Mouse (Mus musculus) left cerebral cortex, postnatal 25 days (tissue): ENCODE results near the gene Cdkn2d. TPM values are rescaled to one million over a fixed set of nuclear protein-coding genes. Genes with fewer than 3 reads are reported as not detected.
A peak's percentile ranks its signal among the peaks of the same experiment; 100 is the strongest.
"Not testable (repeated sequence)": the region's sequence is repeated elsewhere in the genome, so short reads cannot be mapped to it uniquely, and the experiment has no call there.

Source experiments
- DNase-seq, 2 experiments: peaks; one replicate each; pipeline ENCODE4 v3.0.0; 2022; ENCODE audit warnings: low spot score in 2 of 2, mixed read lengths in 1 of 2
- intact Hi-C: fragments of 180-260 bp; cut with DNase I; formaldehyde crosslinking; loops from one replicate; pipeline ENCODE4 v1.15.1; 2025
- total RNA-seq, 2 experiments: library from RNA; stranded (reverse); gene quantifications; 2 replicates each; pipeline ENCODE4 v1.2.3; 2021

Gene Cdkn2d
- 10 to 100 TPM; 54.4 to 58.4 TPM for total RNA-seq

DNA sequence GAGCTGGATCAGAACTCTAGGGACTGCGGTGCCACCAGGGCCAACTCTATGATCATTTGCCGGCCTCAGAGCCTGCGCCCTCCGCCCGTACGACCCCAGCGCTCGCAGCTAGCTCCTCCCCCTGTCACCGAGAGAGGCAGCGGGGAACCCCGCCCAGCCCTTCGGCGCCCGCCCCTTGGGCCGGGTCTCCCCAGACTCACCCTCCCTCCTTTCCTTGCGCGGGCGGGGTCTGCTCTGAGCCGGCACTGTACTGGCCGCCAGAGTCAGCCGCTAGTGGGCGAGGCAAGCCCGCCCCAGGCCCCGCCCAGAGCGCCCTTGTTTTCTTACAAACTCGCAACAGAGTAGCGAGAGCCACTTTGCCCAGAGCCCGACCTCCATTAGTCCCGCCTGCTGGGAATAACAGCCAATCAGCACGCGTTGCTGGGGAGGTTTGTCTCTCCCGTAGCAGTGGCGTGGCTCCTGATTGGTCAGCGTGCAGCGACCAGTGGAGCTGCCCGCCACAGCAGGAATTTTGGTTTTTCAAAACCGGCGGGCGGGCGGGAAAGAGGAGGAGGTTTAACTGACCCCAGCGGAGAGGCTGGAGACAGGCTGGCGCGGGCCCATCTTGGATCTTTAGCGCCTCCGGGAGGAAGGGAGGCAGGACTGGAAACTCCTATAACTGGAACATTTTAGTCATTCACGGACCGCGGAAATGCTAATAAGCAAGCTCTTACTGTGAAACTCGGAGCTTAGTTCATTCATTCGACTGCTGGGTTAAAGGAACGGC is at the start of gene Cdkn2d:
Gene Cdkn2d, minus strand, starts transcription at position 386 of the 766 bp plus-strand sequence.
- peak; percentile 99 to 100 for DNase-seq
- intact Hi-C loops, result loop anchor here (2.0 kb wide), 1 partner anchor 52 kb away; the partner anchor contains the start of gene Keap1

DNA sequence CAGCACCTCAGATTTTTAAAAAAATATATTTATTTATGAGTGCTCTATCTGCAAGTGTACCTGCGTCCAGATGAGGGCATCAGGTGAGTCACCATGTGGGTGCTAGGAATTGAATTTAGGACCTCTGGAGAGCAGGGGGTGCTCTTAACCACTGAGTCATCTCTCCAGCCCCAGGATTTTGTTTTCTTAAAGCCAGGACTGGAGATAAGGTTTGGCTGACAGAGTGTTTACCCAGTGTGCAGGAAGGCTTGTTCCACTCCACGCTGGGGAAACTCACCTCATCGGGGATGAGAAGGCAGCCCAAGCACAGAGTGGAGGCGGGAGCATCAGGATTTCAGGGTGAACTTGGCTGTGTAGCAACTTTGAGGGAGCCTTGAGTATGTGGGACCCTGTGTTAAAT is 49.2 kb upstream of the Cdkn2d start:
- intact Hi-C loops, result no loop called here
- no peak for DNase-seq

DNA sequence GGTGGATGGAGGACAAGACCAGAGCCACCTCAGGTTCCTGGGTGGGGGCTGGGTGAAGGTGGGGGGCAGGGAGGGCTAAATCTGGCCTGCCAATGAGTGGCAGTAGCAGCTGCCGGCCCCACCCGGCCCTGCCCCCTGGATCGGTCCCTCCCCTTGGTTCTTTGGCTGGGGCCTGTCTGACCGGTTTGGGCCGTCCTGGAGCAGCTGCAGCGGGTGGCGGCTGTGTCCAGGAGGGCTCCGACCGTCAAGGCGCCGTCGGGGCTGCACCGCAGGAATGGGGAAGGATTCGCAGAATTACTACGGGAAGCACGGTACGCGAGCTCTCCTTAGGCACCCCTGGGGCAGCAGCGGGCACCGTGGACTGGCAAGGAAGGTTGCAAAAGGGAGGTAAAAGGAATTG is 46.4 kb upstream of the Cdkn2d start:
- no peak for DNase-seq

DNA sequence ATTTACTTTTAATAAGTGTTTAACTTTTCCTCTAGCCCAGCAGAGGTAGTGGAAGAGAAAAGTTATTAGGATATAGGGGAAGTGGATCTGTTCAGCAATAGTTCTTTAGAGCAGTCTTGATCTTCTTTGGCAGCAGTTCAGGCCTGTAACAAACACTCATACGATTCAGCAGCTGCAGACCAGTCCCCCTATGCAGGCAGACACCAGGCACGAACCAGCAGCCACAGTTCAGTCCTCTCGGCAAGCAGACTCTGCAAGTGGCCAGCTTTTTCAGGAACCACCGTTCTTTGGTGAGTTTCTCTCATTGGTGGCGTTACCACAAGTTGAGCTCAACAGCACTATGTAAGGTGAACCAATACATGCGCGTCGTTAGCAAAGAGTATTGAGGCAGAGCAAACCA is 45.3 kb upstream of the Cdkn2d start:
- intact Hi-C loops, result no loop called here
- DNase-seq, result no peak

More for the DNA sequence above, 46.4 kb upstream of the Cdkn2d start:
- intact Hi-C loops, result no loop called here

DNA sequence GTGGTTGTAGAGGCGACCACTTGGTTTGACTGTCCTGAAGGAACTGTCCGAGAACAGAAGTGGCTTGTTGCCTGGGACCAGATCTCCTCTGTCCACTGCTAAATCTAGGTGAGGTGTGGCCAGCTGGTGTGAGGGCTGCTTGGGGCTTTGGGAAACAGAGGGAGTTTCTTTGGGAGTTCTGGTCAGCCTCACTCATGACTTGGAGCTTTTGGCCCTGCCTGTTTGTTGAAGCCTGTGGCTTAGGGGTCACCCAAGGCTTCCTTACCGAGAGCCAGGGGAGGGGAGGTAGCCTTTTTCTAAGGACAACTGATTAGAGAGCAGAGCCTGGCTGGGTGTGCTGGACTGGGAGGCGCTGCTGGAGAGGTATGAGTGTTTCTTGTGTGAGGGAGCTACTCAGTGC is 44.2 kb upstream of the Cdkn2d start:
- intact Hi-C loops, result no loop called here
- no peak for DNase-seq

DNA sequence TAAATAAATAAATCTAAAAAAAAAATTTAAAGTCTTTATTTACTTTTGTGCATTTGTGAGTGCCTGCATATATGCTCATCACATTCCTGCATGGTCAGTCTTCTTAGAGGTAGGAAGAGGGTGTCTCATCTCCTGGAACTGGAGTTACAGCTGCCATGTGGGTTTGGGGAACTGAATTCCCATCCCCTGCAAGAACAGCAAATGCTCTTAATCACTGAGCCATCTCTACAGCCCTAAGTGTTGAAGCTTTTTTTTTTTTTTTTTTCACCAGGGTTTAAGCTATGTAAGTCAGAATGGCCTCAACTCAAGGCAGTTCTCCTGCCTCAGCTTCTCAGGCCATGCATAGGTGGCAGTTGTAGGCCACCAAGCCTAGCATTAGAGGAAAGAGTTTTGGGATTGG is 43.5 kb upstream of the Cdkn2d start:
- DNase-seq, result no peak
- intact Hi-C loops, result no loop called here

DNA sequence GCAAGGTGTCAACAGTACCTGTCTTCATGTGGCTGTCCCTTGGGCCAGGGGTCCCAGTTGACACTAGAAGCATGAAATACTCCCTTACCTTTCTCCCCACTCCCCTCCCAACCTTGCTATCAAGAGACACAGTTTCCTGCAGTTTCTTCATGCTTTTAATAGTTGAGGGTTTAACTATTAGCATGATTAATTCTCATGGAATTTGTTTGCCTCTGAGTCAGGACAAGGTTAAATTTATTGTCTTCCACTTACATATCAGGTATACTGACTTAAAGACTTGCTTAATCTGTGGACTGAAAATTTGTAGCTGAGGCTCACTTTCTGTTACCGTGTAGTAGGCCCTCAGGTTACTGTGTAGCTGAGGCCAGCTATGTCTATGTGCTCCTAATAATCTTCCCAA is 42.3 kb upstream of the Cdkn2d start:
- intact Hi-C loops, result no loop called here
- DNase-seq, result no peak

DNA sequence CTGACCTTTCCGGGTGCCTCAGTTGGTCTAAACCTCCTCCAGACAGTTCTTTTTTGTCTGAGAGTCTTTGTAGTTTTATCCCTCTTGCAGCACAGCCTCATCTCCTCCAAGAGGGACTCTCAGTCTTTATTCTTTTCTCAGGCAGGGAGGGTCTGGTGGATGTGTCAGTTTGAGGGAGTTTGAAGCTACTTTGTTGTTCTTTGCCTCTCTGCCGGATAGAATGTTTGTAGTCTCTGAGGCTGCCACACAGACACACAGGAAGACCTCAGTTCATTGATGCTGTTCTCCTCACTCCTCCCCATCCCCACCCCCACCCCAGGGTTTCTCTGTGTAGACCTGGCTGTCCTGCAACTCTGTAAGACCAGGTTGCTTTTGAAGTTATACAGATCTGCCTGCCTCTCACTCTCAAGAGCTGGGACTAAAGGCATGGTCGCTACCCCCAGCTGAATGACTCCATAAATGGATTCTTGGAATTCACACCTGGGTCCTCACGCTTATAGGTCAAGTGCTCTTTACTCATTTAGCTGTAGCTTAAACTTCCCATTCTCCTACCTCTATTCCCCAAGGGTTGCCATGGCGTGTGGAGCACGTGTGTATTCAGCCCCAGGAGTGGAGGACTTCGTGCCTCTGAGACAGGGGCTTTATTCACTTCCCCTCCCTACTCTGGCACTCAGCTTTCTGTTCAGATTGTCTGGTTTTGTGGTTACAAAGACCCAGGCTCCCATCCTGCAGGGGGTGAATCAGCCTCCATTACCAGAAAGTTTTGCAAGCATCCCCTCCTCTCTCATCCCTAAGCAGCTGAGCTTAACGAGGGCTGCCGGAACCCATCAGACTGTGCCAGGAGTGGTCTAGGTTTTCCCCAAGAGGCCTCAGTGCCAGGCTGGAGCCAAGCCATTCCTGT is 41.2 kb upstream of the Cdkn2d start:
- DNase-seq, result no peak
- intact Hi-C loops, result no loop called here

DNA sequence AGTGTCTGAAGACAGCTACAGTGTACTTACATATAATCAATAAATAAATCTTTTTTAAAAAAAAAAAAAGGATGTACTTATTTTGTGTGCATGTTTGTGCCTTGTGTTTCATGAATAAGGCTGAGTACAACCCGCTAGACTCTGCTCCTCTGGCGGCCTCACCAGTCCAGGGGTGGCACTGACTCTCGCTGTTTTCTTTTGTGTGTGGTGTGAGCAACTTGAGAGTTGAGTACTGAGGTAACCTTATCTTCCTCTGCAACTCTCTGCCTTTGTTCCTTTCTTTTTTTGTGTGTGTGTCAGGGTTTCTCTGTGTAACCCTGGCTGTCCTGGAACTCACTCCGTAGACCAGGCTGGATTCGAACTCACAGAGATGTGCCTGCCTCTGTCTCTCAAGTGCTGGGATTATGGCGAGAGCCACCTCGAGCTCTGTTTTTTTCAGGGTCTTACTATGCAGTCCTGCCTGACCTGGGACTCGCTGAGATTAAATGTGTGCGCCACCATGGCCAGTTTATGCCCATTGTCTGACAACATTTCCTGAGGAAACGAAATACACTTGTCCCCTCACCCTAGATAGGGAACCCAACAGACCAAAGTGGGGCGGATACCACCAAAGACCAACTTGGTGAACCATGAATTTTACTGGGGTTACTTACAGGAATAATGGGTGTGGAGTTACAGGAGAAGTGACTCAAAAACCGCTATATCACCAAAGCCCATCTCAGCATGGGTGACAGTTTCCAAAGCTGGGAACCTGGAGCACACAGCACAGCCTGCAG is 40.3 kb upstream of the Cdkn2d start:
- intact Hi-C loops, result no loop called here
- DNase-seq, result no peak

DNA sequence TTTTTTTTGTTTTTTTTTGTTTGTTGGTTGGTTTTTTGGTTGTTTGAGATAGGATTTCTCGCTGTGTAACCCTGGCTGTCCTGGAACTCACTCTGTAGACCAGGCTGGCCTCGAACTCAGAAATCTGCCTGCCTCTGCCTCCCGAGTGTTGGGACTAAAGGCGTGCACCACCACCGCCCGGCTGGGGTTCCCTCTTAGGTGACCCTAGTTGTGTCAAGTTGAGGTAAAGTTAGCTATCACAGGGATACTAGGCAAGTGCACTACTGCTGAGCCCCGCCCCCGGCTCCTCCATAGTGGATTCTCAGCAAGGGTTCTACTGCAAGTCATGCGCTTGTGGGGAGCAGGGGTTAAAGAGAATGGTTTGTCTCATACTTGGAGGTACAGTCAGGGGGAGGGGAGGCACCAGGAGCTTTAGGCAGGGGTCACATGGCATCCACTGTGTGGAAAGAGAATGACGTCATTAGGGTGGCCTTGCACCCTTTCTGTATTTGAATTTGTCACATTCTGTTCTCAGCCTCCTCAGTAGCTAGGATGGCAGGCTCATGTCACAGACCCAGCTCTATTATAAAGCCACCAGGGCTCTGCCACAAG is 38.6 kb upstream of the Cdkn2d start:
- no peak for DNase-seq
- intact Hi-C loops, result no loop called here

DNA sequence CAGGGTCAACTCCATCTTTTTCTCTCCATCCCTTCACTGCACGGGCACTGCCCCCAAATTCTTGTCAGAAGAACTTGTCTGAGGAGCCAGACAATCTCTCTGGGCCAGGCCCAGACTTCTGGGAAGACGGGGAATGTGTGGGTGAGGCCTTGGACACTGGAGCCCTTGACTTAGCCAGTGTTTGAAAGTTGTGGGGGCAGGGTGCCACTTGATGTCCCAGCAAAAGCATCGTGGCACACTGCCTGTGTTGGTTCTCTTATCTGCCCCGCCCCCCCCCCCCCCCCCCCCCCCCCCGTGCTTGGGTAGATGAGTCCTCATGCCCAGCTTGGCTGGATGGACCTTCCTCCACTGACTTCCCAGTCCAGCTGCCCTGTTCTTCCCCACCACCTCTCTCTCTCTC is 37.8 kb upstream of the Cdkn2d start:
- DNase-seq, result no peak
- intact Hi-C loops, result no loop called here

DNA sequence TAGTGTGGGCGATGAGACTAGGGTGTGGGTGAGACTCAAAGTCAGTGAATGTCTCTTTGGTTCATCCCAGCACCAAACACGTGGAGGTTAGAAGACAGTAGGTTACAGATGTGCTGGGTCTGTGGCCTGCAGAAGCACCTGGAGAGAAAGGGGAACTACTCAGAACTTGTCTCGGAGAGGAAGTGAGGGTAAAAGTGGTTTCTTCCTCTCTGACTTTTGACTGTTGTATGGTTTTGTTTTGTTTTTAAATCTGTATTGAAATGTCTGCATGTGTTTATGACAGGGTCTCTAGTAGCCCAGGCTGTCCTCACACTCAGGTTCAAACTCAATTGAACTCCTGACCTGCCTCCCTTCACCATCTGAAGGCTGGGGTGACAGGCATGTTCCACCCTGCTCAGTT is 36.8 kb upstream of the Cdkn2d start:
- intact Hi-C loops, result no loop called here
- DNase-seq, result no peak

DNA sequence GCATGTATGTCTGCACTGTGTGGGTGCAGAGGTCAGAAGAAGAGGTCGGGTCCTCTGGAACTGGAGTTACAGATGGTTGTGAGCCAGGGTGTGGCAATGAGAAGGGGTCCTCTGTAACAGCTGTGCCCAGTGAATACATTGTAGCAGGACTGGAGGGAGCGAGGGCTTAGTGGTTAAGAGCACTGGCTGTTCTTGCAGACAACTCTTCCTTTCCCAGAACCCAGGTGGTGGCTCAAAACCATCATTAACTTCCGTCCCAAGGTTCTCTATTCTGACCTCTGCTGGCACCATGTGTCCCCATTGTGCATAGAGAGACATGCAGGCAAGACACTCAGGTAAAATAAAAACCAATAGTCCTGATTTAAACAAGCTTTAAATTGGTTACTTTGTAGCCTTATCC is 36.4 kb upstream of the Cdkn2d start:
- DNase-seq, result no peak
- intact Hi-C loops, result no loop called here

DNA sequence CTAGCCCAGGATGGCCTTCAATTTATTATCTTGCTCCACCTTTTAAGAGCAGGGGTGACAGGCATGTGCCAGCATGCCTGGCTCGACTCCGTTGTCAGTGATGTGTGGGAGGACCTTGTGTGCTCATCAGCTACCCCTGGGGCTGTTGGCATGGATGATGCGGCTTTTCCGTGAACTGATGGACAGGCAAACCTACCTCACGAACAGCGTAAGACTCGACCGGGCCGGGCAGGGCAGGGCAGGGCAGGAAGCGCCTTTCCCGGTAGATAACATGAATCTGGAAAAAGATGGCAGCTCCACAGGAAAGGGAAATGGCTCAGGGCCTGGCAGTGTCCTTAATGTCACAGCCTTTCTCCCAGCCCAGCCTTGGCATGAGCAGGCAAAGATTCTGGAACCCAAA is 33.1 kb upstream of the Cdkn2d start:
- DNase-seq, result no peak
- intact Hi-C loops, result no loop called here

DNA sequence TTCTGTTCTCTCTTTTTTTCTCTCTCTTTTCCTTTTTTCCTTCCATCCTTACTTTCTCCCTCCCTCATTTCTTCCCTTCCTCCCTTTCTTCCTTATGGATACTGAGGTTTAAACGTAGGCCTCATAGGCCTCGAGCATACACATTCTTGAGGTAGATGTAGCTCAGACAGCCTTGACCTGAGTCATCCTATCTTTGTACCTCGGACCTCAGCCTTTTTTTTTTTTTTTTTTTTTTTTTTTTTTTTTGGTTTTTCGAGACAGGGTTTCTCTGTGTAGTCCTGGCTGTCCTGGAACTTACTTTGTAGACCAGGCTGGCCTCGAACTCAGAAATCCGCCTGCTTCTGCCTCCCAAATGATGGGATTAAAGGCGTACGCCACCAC is 31.7 kb upstream of the Cdkn2d start:
- DNase-seq, intact Hi-C loops: not testable (repeated sequence)

DNA sequence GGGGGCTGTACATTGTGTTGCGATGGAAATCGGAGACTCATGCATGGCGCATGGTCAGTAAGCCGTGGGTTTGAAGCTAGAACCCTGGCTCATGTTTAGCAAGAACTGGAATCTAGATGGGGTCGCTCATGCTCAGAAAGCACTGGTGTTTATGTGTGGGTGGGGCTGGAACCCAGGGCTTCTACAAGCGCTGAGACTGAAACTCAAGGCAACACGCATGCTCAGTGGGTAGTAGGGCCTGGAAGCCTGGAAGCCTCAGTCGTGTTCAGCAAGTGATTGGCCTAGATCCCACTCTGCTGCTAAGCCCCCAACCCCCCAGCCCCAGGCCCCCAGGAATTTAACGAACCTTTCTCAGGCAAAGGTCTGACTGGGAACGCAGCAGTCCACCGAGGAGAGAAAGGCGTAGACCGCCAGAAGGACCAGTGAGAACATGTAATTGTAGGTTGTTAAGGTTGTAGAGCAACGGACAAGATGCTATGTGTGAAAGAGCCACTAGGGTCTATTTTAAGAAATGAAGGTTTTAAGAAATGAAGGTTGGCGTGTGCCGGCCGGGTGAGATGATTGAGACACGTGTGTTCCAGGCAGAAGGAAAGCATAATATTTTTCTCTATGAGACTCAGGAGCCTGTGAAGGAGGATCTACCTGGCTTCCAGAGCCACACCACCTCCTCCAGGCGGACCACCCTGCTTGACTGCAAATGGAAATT is 31.2 kb upstream of the Cdkn2d start:
- peak; percentile 24 to 48 for DNase-seq
- intact Hi-C loops, result no loop called here

DNA sequence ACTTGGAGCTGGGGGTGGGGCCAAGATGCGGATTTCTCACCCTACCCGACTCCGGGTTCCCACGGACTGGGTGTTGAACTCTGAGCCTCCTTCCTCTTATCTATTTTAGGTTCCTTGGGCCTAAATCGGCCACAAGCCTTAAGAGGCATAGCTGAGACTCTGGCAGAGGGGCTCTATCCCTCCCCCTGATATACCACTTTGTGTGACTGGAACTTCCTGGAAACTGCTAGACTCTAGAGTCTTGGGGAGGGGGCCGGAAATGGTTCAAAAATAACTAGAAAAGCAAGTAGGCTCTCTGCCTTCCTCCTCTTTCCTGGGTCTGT is 30.3 kb upstream of the Cdkn2d start:
- DNase-seq, result peak in 1 of 2 experiments; percentile 35
- intact Hi-C loops, result no loop called here

DNA sequence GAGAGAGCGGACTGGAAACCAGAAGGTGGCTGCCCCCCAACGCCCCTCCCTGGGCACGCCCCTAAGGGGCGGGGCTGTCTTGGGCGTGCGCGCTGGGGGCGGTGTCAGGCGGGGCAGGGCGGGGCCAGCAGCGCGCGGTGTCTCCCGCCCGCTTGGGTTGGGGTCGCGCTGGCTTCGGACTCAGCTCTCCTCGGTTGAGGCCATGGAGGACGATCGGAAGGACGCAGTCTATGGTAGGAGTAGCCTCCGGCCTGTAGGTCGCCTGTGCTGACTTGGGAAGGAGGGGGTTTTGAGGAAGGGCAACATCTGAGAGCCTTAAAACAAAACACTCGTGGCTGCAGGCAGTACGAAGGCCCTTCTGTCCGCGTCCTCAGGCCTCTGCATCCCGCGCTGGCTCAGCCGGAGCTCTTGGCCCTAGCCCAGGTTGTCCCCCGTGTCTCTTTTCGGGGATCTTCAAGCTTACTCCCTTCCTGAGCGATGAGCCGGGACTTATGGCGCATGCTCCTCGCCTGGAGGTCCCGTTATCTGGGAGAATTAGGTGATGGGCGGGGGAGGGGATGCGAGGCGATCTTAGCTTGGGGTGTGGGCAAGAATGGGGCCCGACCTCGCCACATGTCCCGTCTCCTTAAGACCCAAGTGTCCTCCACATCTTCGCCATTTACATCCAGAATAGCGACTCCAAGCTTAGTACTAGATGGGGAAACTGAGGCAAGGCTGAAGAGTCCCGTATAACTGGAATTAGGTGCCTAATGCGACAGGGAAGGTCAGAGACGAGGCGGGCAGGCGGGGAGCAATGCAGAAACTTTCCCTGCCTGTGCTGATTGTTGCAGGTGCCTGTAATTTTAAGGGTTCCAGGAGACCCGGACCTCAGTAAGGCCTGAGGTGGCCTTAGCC is 29.7 kb upstream of the Cdkn2d start, which contains the start of gene Slc44a2:
Gene Slc44a2, plus strand, starts transcription at position 80 of the 894 bp plus-strand sequence.
- DNase-seq, result peak; percentile 74 to 80
- intact Hi-C loops, result no loop called here
